Mouse (Mus musculus) heart, adult 2 months (tissue): ENCODE results near the gene Exoc7.

ENCODE experiments used
- EP300 ChIP-seq: fragments of 200-500 bp; IDR thresholded peaks from 2 replicates; pipeline ENCODE4 v1.6.1; 2011; ENCODE audit warnings: low read depth, low read length, control low read depth; ENCODE audit not compliant: insufficient read depth
- POLR2A ChIP-seq: fragments of 200-500 bp; IDR thresholded peaks from 2 replicates; pipeline ENCODE4 v1.6.1; 2011; ENCODE audit warnings: mild to moderate bottlenecking, low read depth, low read length, control low read depth; ENCODE audit not compliant: insufficient read depth

DNA sequence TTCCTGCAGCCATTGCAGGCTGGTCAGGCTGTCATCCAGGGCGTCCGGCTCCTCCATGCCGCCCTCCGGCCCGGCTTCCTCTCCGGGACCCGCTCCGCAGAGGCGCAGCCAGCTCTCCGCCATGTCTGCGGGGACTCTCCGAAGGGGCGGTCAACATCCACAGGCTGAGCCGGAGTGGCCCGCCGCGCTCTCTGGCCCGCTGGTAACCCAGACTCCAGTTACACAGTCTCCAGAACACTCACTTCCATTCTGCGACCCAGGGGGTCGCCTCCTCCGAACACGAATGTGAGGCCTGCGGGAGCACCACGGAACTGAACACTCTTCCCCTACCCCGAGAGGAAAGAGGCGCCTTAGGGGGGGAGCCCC, 27.4 kb upstream of the Exoc7 start:
- TF ChIP-seq EP300 = no peak
- no peak for TF ChIP-seq POLR2A
